Mouse (Mus musculus): ENCODE measurements around the gene Samsn1.

GRCm38 (mm10) chr16:75897828-75898367, 124.2 kb downstream of the Samsn1 start:
- TF ChIP-seq CTCF (IDR thresholded peaks at IDR 0.05; ENCODE audit: low read depth, low read length) (no peak), POLR2A (IDR thresholded peaks at IDR 0.05; ENCODE audit: extremely low read depth, insufficient read depth, low read length) (no peak)

All from liver, adult 2 months (tissue).